Mouse (Mus musculus): ENCODE data around the gene Ubn2. TPM values are rescaled to one million over a fixed set of nuclear protein-coding genes. Genes with fewer than 3 reads are reported as not detected.

Gene Ubn2
- total and polyA plus RNA-seq, 3 experiments: 12.1 to 39.4 (median 16.0) TPM

DNA sequence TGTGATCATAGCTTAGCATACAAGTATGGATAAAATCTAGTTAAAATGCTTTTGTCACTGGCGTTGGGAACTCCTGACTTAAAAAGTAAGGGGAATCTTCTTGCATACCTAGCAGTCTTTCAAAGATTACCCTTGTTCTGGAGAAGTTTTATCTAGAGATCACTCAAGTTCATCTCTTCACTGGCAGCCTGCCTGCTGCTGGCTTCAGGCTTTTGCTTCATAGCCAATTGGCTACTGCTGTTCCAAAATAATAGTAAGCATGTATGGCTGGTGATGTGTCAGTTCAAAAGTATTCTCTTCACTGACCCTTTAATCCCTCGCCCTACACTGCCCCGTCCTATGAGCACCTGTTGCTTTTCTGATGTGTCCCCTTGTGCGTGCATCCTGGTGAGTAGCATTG is 81.5 kb downstream of the Ubn2 start:
- H3K4me3 ChIP-seq (ENCODE audit: control insufficient read depth in 1 of 2, insufficient read depth in 1 of 2, low read depth in 2 of 2, low read length in 2 of 2): no peak overlapping the region
- peaks cover 10 to 15% of the 10 kb centered on the region in 2 experiments for H3K4me1 ChIP-seq (ENCODE audit: control insufficient read depth in 1 of 2, insufficient read depth in 2 of 2, low read length in 2 of 2)
- H3K9me3 ChIP-seq (replicated peaks; ENCODE audit: insufficient read depth, low read length): no peaks in the 10 kb centered on the region
- no peaks in the 10 kb centered on the region for H3K79me2 ChIP-seq (ENCODE audit: control insufficient read depth, insufficient read depth, low read length, poor library complexity)
- H3K27ac ChIP-seq (ENCODE audit: control insufficient read depth, low read depth, low read length): no peak overlapping the region
- DNase-seq (ENCODE audit: low read depth, low spot score): peak; percentile 46
- H3K27me3 ChIP-seq (ENCODE audit: control insufficient read depth in 1 of 2, insufficient read depth in 2 of 2, low read length in 2 of 2): no peaks in the 10 kb centered on the region
- H3K36me3 ChIP-seq (ENCODE audit: control insufficient read depth in 1 of 2, insufficient read depth in 2 of 2, low read length in 2 of 2): peaks cover 0 to 16% of the 10 kb centered on the region in 2 experiments; a peak in 3 of 4 replicates
- no peak for TF ChIP-seq SIN3A (IDR thresholded peaks at IDR 0.05; ENCODE audit: low read length)
- TF ChIP-seq MXI1 (IDR thresholded peaks at IDR 0.05; ENCODE audit: low read depth, low read length): no peak
- TF ChIP-seq TCF12 (IDR thresholded peaks at IDR 0.05; ENCODE audit: low read depth, low read length): no peak
- no peak for TF ChIP-seq ZNF384 (IDR thresholded peaks at IDR 0.05; ENCODE audit: low read depth, low read length)
- no peak overlapping the region for H3K9ac ChIP-seq (ENCODE audit: control insufficient read depth, low read depth, low read length, poor library complexity, severe bottlenecking)

DNA sequence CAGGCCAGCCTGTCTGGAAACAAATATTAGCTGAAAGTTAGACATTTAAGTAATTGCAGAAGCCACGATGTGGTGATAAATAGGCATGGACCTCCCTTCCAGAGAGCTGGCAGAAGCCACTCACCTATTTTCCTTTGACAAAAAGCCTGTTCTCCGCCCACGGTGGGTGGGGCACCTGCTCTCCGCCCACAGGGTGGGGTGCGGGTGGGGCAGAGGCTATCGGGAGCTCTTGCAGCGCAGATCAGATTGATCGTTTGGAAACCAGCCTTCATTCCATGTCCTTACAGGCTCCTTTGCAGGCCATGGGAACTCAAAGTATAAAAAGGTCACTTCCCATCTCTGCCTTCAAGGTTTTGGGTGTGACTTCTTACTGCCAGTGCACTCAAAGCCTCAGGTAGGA is 90.1 kb downstream of the Ubn2 start:
- Histone ChIP-seq H3K27me3 (ENCODE audit: control insufficient read depth in 1 of 2, insufficient read depth in 2 of 2, low read length in 2 of 2) (no peaks in the 10 kb centered on the region), H3K4me3 (ENCODE audit: control insufficient read depth in 1 of 2, insufficient read depth in 1 of 2, low read depth in 2 of 2, low read length in 2 of 2) (no peak overlapping the region), H3K79me2 (ENCODE audit: control insufficient read depth, insufficient read depth, low read length, poor library complexity) (no peaks in the 10 kb centered on the region), H3K27ac (ENCODE audit: control insufficient read depth, low read depth, low read length) (no peak overlapping the region), H3K9ac (ENCODE audit: control insufficient read depth, low read depth, low read length, poor library complexity, severe bottlenecking) (peak overlapping the region; percentile 34), H3K9me3 (replicated peaks; ENCODE audit: insufficient read depth, low read length) (no peaks in the 10 kb centered on the region), H3K4me1 (ENCODE audit: control insufficient read depth in 1 of 2, insufficient read depth in 2 of 2, low read length in 2 of 2) (peaks cover 4 to 11% of the 10 kb centered on the region in 2 experiments; a peak in 3 of 4 replicates), H3K36me3 (ENCODE audit: control insufficient read depth in 1 of 2, insufficient read depth in 2 of 2, low read length in 2 of 2) (peaks cover 0 to 9% of the 10 kb centered on the region in 2 experiments; a peak in 2 of 4 replicates)
- no peak for TF ChIP-seq TCF12 (IDR thresholded peaks at IDR 0.05; ENCODE audit: low read depth, low read length)
- no peak for TF ChIP-seq ETS1 (IDR thresholded peaks at IDR 0.05; ENCODE audit: low read depth, low read length)
- no peak for TF ChIP-seq EP300 (IDR thresholded peaks at IDR 0.05; ENCODE audit: low read depth in 1 of 2, low read length in 2 of 2)
- no peak for TF ChIP-seq SMC3 (IDR thresholded peaks at IDR 0.05; ENCODE audit: low read depth, low read length)
- TF ChIP-seq MAFK (IDR thresholded peaks at IDR 0.05; ENCODE audit: borderline replicate concordance, low read depth, low read length): no peak
- TF ChIP-seq ZNF384 (IDR thresholded peaks at IDR 0.05; ENCODE audit: low read depth, low read length): no peak
- TF ChIP-seq POLR2A (IDR thresholded peaks at IDR 0.05; ENCODE audit: control insufficient read depth in 1 of 2, insufficient read depth in 1 of 2, low read depth in 1 of 2, low read length in 2 of 2, poor library complexity in 1 of 2): no peak
- no peak for TF ChIP-seq CHD2 (IDR thresholded peaks at IDR 0.05; ENCODE audit: low read length)
- TF ChIP-seq MYC (IDR thresholded peaks at IDR 0.05; ENCODE audit: low read depth, low read length): no peak
- TF ChIP-seq TBP (IDR thresholded peaks at IDR 0.05; ENCODE audit: low read depth, low read length): no peak
- TF ChIP-seq SIN3A (IDR thresholded peaks at IDR 0.05; ENCODE audit: low read length): no peak
- peak; percentile 64 for DNase-seq (ENCODE audit: low read depth, low spot score)

DNA sequence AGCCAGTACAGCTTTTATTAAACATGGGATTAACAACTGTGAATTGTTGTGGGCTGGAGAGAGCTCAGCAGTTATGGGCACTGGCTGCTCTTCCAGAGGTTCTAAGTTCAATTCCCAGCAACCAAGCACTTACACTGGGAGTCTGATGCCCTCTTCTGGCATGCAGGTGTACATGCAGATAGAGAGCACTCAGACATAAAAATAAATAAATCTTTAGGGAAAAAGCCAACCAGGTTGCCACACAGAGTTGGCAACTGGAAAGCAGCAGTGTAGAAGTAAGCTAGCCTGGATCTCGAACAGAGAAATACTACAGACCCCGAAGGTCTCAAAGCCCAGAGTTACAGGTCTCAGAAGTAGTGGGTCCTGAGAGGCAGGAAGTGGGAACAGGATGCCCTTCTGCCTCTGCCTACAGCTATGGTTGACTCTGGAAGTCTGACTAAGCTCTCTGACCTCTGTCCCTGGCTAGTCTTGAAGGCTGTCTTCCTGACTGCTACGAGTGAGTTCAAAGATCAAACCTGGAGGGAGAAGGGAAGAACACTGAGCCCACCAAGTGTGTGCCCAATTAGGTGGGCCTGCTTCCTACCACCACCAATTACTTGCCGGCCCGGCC is 97.6 kb downstream of the Ubn2 start:
- H3K9ac ChIP-seq (ENCODE audit: control insufficient read depth, low read depth, low read length, poor library complexity, severe bottlenecking): peak overlapping the region; percentile 12; the same call in 1 of the 2 replicates
- peak; percentile 88 for DNase-seq (ENCODE audit: low read depth, low spot score)
- TF ChIP-seq SMC3 (IDR thresholded peaks at IDR 0.05; ENCODE audit: low read depth, low read length): peak; percentile 89
- TF ChIP-seq ZC3H11A (IDR thresholded peaks at IDR 0.05; ENCODE audit: low read depth, low read length): peak; percentile 93
- TF ChIP-seq GABPA (IDR thresholded peaks at IDR 0.05; ENCODE audit: low read depth, low read length): no peak
- TF ChIP-seq MYC (IDR thresholded peaks at IDR 0.05; ENCODE audit: low read depth, low read length): 0 out of 2 replicates have a peak, but pooled peaks have one; percentile 38
- no peak for TF ChIP-seq MEF2A (IDR thresholded peaks at IDR 0.05; ENCODE audit: extremely low read depth, insufficient replicate concordance, low read depth, low read length, poor library complexity, severe bottlenecking)
- TF ChIP-seq CTCF (IDR thresholded peaks at IDR 0.05 in 2 of 3, conservative IDR thresholded peaks at IDR 0.05 in 1 of 3; ENCODE audit: control insufficient read depth in 1 of 3, insufficient read depth in 1 of 3, low read depth in 2 of 3, low read length in 3 of 3, poor library complexity in 1 of 3, severe bottlenecking in 1 of 3): peak; percentile 77 to 92 (median 80)
- no peak for TF ChIP-seq CHD2 (IDR thresholded peaks at IDR 0.05; ENCODE audit: low read length)
- no peak for TF ChIP-seq POLR2A (IDR thresholded peaks at IDR 0.05; ENCODE audit: control insufficient read depth in 1 of 2, insufficient read depth in 1 of 2, low read depth in 1 of 2, low read length in 2 of 2, poor library complexity in 1 of 2)
- no peak for TF ChIP-seq MAFK (IDR thresholded peaks at IDR 0.05; ENCODE audit: borderline replicate concordance, low read depth, low read length)
- no peak for TF ChIP-seq GATA1 (IDR thresholded peaks at IDR 0.05; ENCODE audit: low read depth, low read length)
- TF ChIP-seq TCF12 (IDR thresholded peaks at IDR 0.05; ENCODE audit: low read depth, low read length): no peak
- TF ChIP-seq JUND (IDR thresholded peaks at IDR 0.05; ENCODE audit: low read depth, low read length): no peak
- no peak for TF ChIP-seq USF2 (IDR thresholded peaks at IDR 0.05; ENCODE audit: borderline replicate concordance in 1 of 2, insufficient read depth in 1 of 2, low read depth in 1 of 2, low read length in 2 of 2)
- TF ChIP-seq NELFE (IDR thresholded peaks at IDR 0.05; ENCODE audit: low read depth, low read length): no peak
- peak; percentile 18; the same call in 1 of the 2 replicates for TF ChIP-seq ETS1 (IDR thresholded peaks at IDR 0.05; ENCODE audit: low read depth, low read length)
- no peak for TF ChIP-seq CHD1 (IDR thresholded peaks at IDR 0.05; ENCODE audit: low read depth, low read length)
- no peak for TF ChIP-seq NRF1 (IDR thresholded peaks at IDR 0.05; ENCODE audit: insufficient read depth, low read depth, low read length, poor library complexity, severe bottlenecking)

More for the DNA sequence above, 97.6 kb downstream of the Ubn2 start:
- H3K4me1 ChIP-seq (ENCODE audit: control insufficient read depth in 1 of 2, insufficient read depth in 2 of 2, low read length in 2 of 2): peaks cover 3 to 6% of the 10 kb centered on the region in 2 experiments
- H3K27ac ChIP-seq (ENCODE audit: control insufficient read depth, low read depth, low read length): 0 out of 2 replicates have a peak overlapping the region, but pooled peaks have one; percentile 5
- no peaks in the 10 kb centered on the region for H3K27me3 ChIP-seq (ENCODE audit: control insufficient read depth in 1 of 2, insufficient read depth in 2 of 2, low read length in 2 of 2)
- H3K79me2 ChIP-seq (ENCODE audit: control insufficient read depth, insufficient read depth, low read length, poor library complexity): peaks cover 9% of the 10 kb centered on the region; the same call in 1 of the 2 replicates
- no peaks in the 10 kb centered on the region for H3K9me3 ChIP-seq (replicated peaks; ENCODE audit: insufficient read depth, low read length)
- no peak overlapping the region for H3K4me3 ChIP-seq (ENCODE audit: control insufficient read depth in 1 of 2, insufficient read depth in 1 of 2, low read depth in 2 of 2, low read length in 2 of 2)
- H3K36me3 ChIP-seq (ENCODE audit: control insufficient read depth in 1 of 2, insufficient read depth in 2 of 2, low read length in 2 of 2): peaks cover 0 to 12% of the 10 kb centered on the region in 2 experiments; a peak in 2 of 4 replicates

Measured in MEL (cell line).